Mouse (Mus musculus) MEL (cell line): ENCODE results near the gene Cav1. TPM values are rescaled to one million over a fixed set of nuclear protein-coding genes. Genes with fewer than 3 reads are reported as not detected.

ENCODE experiments used
- DNase-seq: peaks from one replicate; pipeline ENCODE4 v3.0.0; 2011; ENCODE audit warnings: low read depth, low spot score
- H3K27ac ChIP-seq: 2 replicates; pipeline ENCODE4 v1.5.1; 2012; ENCODE audit warnings: low read depth, mild to moderate bottlenecking, control low read depth, low read length, moderate library complexity; ENCODE audit not compliant: control insufficient read depth
- H3K27me3 ChIP-seq, 2 experiments: fragments of 150-350 bp in 1 of 2; sonication (generic) in 1 of 2; 2 replicates each; pipeline ENCODE4 v1.6.1; 2012; ENCODE audit warnings: low read length in 2 of 2, mild to moderate bottlenecking in 2 of 2, improper control_type of control experiment in 1 of 2, moderate library complexity in 1 of 2; ENCODE audit not compliant: insufficient read depth in 2 of 2, control insufficient read depth in 1 of 2
- H3K36me3 ChIP-seq, 2 experiments: 2 replicates each; pipeline ENCODE4 v1.6.1; 2012 to 2014; ENCODE audit warnings: low read length in 2 of 2, improper control_type of control experiment in 1 of 2, inconsistent platforms in 1 of 2, mild to moderate bottlenecking in 1 of 2; ENCODE audit not compliant: insufficient read depth in 2 of 2, control insufficient read depth in 1 of 2
- H3K4me1 ChIP-seq, 2 experiments: fragments of 150-350 bp in 1 of 2; sonication (generic) in 1 of 2; 2 replicates each; pipeline ENCODE4 v1.6.1; 2012; ENCODE audit warnings: low read length in 2 of 2, improper control_type of control experiment in 1 of 2, mild to moderate bottlenecking in 1 of 2; ENCODE audit not compliant: insufficient read depth in 2 of 2, control insufficient read depth in 1 of 2
- H3K4me3 ChIP-seq, 2 experiments: fragments of 150-350 bp in 1 of 2; sonication (generic) in 1 of 2; 2 replicates each; pipeline ENCODE4 v1.5.1; 2012; ENCODE audit warnings: low read depth in 2 of 2, low read length in 2 of 2, mild to moderate bottlenecking in 2 of 2, moderate library complexity in 2 of 2, control low read depth in 1 of 2, improper control_type of control experiment in 1 of 2; ENCODE audit not compliant: control insufficient read depth in 1 of 2, insufficient read depth in 1 of 2
- H3K79me2 ChIP-seq: 2 replicates; pipeline ENCODE4 v1.6.1; 2012; ENCODE audit warnings: mild to moderate bottlenecking, low read length, moderate library complexity; ENCODE audit not compliant: control insufficient read depth, poor library complexity, insufficient read depth
- H3K9ac ChIP-seq: 2 replicates; pipeline ENCODE4 v1.6.1; 2012; ENCODE audit warnings: low read depth, mild to moderate bottlenecking, control low read depth, low read length, moderate library complexity; ENCODE audit not compliant: control insufficient read depth, poor library complexity, severe bottlenecking
- H3K9me3 ChIP-seq: fragments of 150-350 bp; sonication (generic); replicated peaks from 2 replicates; pipeline ENCODE4 v1.6.1; 2012; ENCODE audit warnings: mild to moderate bottlenecking, low read length, improper control_type of control experiment, moderate library complexity; ENCODE audit not compliant: insufficient read depth
- CTCF ChIP-seq, 3 experiments: IDR thresholded peaks in 2 of 3; conservative IDR thresholded peaks in 1 of 3; 2 replicates each; pipeline ENCODE4 v1.5.1; 2011 to 2012; ENCODE audit warnings: low read length in 3 of 3, low read depth in 2 of 3, mild to moderate bottlenecking in 2 of 3, improper control_type of control experiment in 1 of 3, inconsistent platforms in 1 of 3, mixed read lengths in 1 of 3, moderate library complexity in 1 of 3; ENCODE audit not compliant: control insufficient read depth in 1 of 3, insufficient read depth in 1 of 3, poor library complexity in 1 of 3, severe bottlenecking in 1 of 3
- ETS1 ChIP-seq: IDR thresholded peaks from 2 replicates; pipeline ENCODE4 v1.6.1; 2012; ENCODE audit warnings: low read depth, mild to moderate bottlenecking, inconsistent platforms, low read length, improper control_type of control experiment, moderate library complexity
- GATA1 ChIP-seq: IDR thresholded peaks from 2 replicates; pipeline ENCODE4 v1.6.1; 2011; ENCODE audit warnings: low read depth, low read length, improper control_type of control experiment
- JUND ChIP-seq: IDR thresholded peaks from 2 replicates; pipeline ENCODE4 v1.6.1; 2011; ENCODE audit warnings: low read depth, mild to moderate bottlenecking, improper control_type of control experiment, low read length
- KAT2A ChIP-seq: conservative IDR thresholded peaks from 2 replicates; pipeline ENCODE4 v1.6.1; 2012; ENCODE audit warnings: low read depth, low read length, improper control_type of control experiment, inconsistent platforms
- MEF2A ChIP-seq: IDR thresholded peaks from 2 replicates; pipeline ENCODE4 v1.6.1; 2014; ENCODE audit warnings: low read depth, mild to moderate bottlenecking, inconsistent platforms, low read length, improper control_type of control experiment; ENCODE audit not compliant: poor library complexity, insufficient replicate concordance, severe bottlenecking; ENCODE audit errors: extremely low read depth
- RAD21 ChIP-seq: IDR thresholded peaks from 2 replicates; pipeline ENCODE4 v1.6.1; 2011; ENCODE audit warnings: mild to moderate bottlenecking, low read depth, low read length, improper control_type of control experiment
- SMC3 ChIP-seq: IDR thresholded peaks from 2 replicates; pipeline ENCODE4 v1.6.1; 2011; ENCODE audit warnings: low read depth, low read length, improper control_type of control experiment
- TBP ChIP-seq: IDR thresholded peaks from 2 replicates; pipeline ENCODE4 v1.8.0; 2011; ENCODE audit warnings: low read depth, low read length, improper control_type of control experiment
- USF1 ChIP-seq: IDR thresholded peaks from 2 replicates; pipeline ENCODE4 v1.6.1; 2014; ENCODE audit warnings: low read depth, mild to moderate bottlenecking, inconsistent platforms, low read length, improper control_type of control experiment, moderate library complexity
- polyA plus RNA-seq, 2 experiments: library from polyadenylated mRNA; stranded (reverse) in 1 of 2; unstranded in 1 of 2; fragments of >175 nt in 1 of 2; fragments of >200 nt in 1 of 2; gene quantifications; 2 replicates each; pipeline versions ENCODE4 v1.2.1 to v1.2.4; 2012; ENCODE audit warnings: low replicate concordance in 2 of 2, low read depth in 1 of 2; ENCODE audit not compliant: insufficient read length in 2 of 2, insufficient read depth in 1 of 2, missing spikeins in 1 of 2
- total RNA-seq: library from RNA; depleted of rRNA; stranded (reverse); fragments of 300-350 nt; gene quantifications from 2 replicates; pipeline ENCODE4 v1.2.3, GENCODE M21; 2012

The Cav1 gene
- total and polyA plus RNA-seq, 3 experiments, result not detected

GRCm38 (mm10) chr6:17380102-17380501, 74.0 kb downstream of the Cav1 start:
- Histone ChIP-seq H3K27me3 (no peaks in the 10 kb centered on the region), H3K4me1 (no peaks in the 10 kb centered on the region), H3K9me3 (no peaks in the 10 kb centered on the region), H3K79me2 (no peaks in the 10 kb centered on the region), H3K27ac (no peak overlapping the region), H3K4me3 (no peak overlapping the region), H3K36me3 (no peaks in the 10 kb centered on the region), H3K9ac (no peak overlapping the region)
- DNase-seq, result no peak
- TF ChIP-seq ETS1 (no peak), JUND (no peak), TBP (no peak), CTCF (IDR thresholded peaks at IDR 0.05 in 2 of 3, conservative IDR thresholded peaks at IDR 0.05 in 1 of 3; ENCODE audit: control insufficient read depth in 1 of 3, insufficient read depth in 1 of 3, low read depth in 2 of 3, low read length in 3 of 3, poor library complexity in 1 of 3, severe bottlenecking in 1 of 3) (no peak)

- Histone ChIP-seq H3K27me3 (no peaks in the 10 kb centered on the region), H3K4me1 (no peaks in the 10 kb centered on the region), H3K79me2 (no peaks in the 10 kb centered on the region), H3K4me3 (no peak overlapping the region), H3K9me3 (no peaks in the 10 kb centered on the region), H3K36me3 (no peaks in the 10 kb centered on the region), H3K27ac (no peak overlapping the region), H3K9ac (no peak overlapping the region)
- no peak for DNase-seq
- TF ChIP-seq SMC3 (no peak), RAD21 (no peak), KAT2A (no peak)
Observed at GRCm38 (mm10) chr6:17381690-17382089, 75.6 kb downstream of the Cav1 start.

GRCm38 (mm10) chr6:17385531-17385930, 79.4 kb downstream of the Cav1 start:
- TF ChIP-seq MEF2A (no peak), GATA1 (no peak), USF1 (no peak)
- TF ChIP-seq, all 39 proteins: peak for 0
- H3K27ac ChIP-seq, result no peak overlapping the region
- no peak overlapping the region for H3K4me3 ChIP-seq
- no peak overlapping the region for H3K9ac ChIP-seq
- H3K4me1 ChIP-seq, result no peaks in the 10 kb centered on the region
- DNase-seq, result no peak
- H3K27me3 ChIP-seq, result no peaks in the 10 kb centered on the region
- no peaks in the 10 kb centered on the region for H3K36me3 ChIP-seq
- H3K9me3 ChIP-seq, result no peaks in the 10 kb centered on the region
- H3K79me2 ChIP-seq, result no peaks in the 10 kb centered on the region
